Mouse (Mus musculus): ENCODE results near the gene Dcaf7. TPM values are rescaled to one million over a fixed set of nuclear protein-coding genes. Genes with fewer than 3 reads are reported as not detected.

The Dcaf7 gene
- polyA plus RNA-seq, 1 experiment = 66.7 TPM

DNA sequence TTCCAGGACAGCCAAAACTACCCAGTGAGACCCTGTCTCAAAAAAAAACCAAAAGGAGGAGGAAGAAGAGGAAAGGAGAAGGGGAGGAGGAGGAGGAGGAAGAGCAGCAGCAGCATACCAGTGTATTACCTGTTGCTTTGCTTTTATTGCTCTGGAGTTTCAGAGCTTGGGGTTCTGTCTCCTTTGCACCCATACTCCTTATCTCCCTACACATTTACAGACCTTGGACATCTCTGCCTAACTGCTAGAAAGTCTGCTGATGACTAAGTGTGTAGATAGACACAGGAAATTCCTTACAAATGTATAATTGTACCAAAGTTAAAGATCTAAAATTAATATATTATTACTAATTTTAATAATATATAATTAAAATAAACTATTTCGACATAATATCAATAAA is 8.6 kb downstream of the Dcaf7 start:
- Histone ChIP-seq H3K27ac (ENCODE audit: control insufficient read depth, insufficient read depth, low read depth, low read length) (no peak overlapping the region), H3K4me1 (ENCODE audit: control insufficient read depth, insufficient read depth, low read length) (no peaks in the 10 kb centered on the region; the same call in 1 of the 2 replicates), H3K27me3 (ENCODE audit: control insufficient read depth, insufficient read depth, low read length) (no peaks in the 10 kb centered on the region), H3K36me3 (ENCODE audit: control insufficient read depth, insufficient read depth, low read length) (peaks cover 3% of the 10 kb centered on the region), H3K4me3 (ENCODE audit: control insufficient read depth, low read depth, low read length) (no peak overlapping the region)
- TF ChIP-seq CTCF (IDR thresholded peaks at IDR 0.05; ENCODE audit: control insufficient read depth, insufficient read depth, insufficient replicate concordance, low read depth, low read length) = no peak
- TF ChIP-seq POLR2A (IDR thresholded peaks at IDR 0.05; ENCODE audit: control insufficient read depth, low read depth, low read length) = no peak

DNA sequence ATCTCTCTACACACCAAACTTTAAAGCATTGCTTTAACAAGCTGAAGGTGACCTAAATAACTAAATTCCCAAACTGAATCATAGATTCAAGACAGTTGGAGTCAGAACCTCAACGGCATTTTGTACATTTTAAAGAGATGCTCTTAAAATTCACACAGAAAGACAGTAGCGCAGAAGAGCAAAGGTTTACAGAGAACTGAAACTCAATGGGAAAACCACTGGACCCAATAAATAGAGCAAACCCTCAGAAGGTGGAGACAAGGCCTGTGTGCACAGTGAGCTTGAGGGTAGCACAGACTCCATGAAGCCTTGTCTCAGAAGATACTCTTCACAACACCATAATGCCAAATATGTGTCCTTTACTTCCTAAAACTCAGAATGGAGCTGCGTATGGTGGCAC is 9.1 kb downstream of the Dcaf7 start:
- Histone ChIP-seq H3K4me1 (ENCODE audit: control insufficient read depth, insufficient read depth, low read length) (no peaks in the 10 kb centered on the region; the same call in 1 of the 2 replicates), H3K4me3 (ENCODE audit: control insufficient read depth, low read depth, low read length) (no peak overlapping the region), H3K27me3 (ENCODE audit: control insufficient read depth, insufficient read depth, low read length) (no peaks in the 10 kb centered on the region), H3K36me3 (ENCODE audit: control insufficient read depth, insufficient read depth, low read length) (peaks cover 3% of the 10 kb centered on the region), H3K27ac (ENCODE audit: control insufficient read depth, insufficient read depth, low read depth, low read length) (no peak overlapping the region)
- TF ChIP-seq CTCF (IDR thresholded peaks at IDR 0.05; ENCODE audit: control insufficient read depth, insufficient read depth, insufficient replicate concordance, low read depth, low read length) (no peak), POLR2A (IDR thresholded peaks at IDR 0.05; ENCODE audit: control insufficient read depth, low read depth, low read length) (no peak)

DNA sequence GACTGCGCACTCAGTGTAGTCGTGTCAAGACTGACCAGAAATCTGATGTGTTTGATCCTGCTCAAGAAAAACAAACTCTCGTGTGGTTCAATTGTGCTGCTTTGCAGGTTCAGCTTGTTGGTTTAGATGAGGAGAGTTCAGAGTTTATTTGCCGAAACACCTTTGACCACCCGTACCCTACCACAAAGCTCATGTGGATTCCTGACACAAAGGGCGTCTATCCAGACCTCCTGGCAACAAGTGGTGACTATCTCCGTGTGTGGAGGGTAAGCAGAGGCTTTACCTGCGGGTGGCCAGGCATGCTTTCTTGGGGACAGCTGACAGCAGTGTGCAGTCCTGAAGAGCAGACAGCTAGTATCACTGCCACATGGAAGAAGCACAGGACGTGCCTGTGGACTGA is 9.9 kb downstream of the Dcaf7 start:
- H3K4me1 ChIP-seq (ENCODE audit: control insufficient read depth, insufficient read depth, low read length) = no peaks in the 10 kb centered on the region; the same call in 1 of the 2 replicates
- TF ChIP-seq POLR2A (IDR thresholded peaks at IDR 0.05; ENCODE audit: control insufficient read depth, low read depth, low read length) (no peak), CTCF (IDR thresholded peaks at IDR 0.05; ENCODE audit: control insufficient read depth, insufficient read depth, insufficient replicate concordance, low read depth, low read length) (no peak)
- no peak overlapping the region for H3K4me3 ChIP-seq (ENCODE audit: control insufficient read depth, low read depth, low read length)
- peaks cover 3% of the 10 kb centered on the region for H3K36me3 ChIP-seq (ENCODE audit: control insufficient read depth, insufficient read depth, low read length)
- H3K27ac ChIP-seq (ENCODE audit: control insufficient read depth, insufficient read depth, low read depth, low read length) = no peak overlapping the region
- no peaks in the 10 kb centered on the region for H3K27me3 ChIP-seq (ENCODE audit: control insufficient read depth, insufficient read depth, low read length)

DNA sequence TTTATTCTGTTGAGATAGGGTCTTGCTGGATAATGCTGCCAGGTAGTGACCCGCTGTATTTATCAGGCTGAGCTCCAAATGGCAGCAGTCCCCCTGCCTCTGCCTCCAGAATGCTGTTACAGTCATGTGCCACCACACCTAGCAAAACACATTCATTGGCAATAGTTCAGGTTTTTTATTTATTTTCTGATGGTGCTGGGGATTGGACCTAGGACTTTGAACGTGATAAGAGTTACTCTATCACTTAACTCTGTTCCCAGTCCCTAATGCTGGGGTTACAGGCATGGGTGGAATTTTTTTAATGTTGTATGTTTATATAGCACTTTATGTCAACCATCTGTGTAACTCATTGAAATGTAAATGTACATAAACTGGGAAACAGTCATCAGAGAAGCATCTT is 17.2 kb downstream of the Dcaf7 start:
- TF ChIP-seq CTCF (IDR thresholded peaks at IDR 0.05; ENCODE audit: control insufficient read depth, insufficient read depth, insufficient replicate concordance, low read depth, low read length) (no peak), POLR2A (IDR thresholded peaks at IDR 0.05; ENCODE audit: control insufficient read depth, low read depth, low read length) (no peak)
- H3K36me3 ChIP-seq (ENCODE audit: control insufficient read depth, insufficient read depth, low read length) = peaks cover 4% of the 10 kb centered on the region
- H3K4me3 ChIP-seq (ENCODE audit: control insufficient read depth, low read depth, low read length) = no peak overlapping the region

DNA sequence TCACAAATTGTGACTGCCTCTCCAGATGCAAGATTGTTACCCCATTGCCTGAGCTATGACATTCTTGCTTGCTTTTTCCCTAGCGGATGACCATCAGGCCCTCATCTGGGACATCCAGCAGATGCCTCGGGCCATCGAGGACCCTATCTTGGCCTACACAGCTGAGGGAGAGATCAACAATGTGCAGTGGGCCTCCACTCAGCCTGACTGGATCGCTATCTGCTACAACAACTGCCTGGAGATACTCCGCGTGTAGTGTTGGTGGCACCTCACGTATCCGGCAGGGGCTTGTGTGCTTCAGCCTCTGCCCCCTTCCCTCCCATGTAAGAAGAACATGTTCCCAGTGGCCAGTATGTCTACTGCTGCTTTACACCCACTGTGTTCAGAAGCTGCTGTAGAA is 17.9 kb downstream of the Dcaf7 start:
- Histone ChIP-seq H3K4me3 (ENCODE audit: control insufficient read depth, low read depth, low read length) (no peak overlapping the region), H3K4me1 (ENCODE audit: control insufficient read depth, insufficient read depth, low read length) (no peaks in the 10 kb centered on the region), H3K27me3 (ENCODE audit: control insufficient read depth, insufficient read depth, low read length) (no peaks in the 10 kb centered on the region), H3K27ac (ENCODE audit: control insufficient read depth, insufficient read depth, low read depth, low read length) (no peak overlapping the region), H3K36me3 (ENCODE audit: control insufficient read depth, insufficient read depth, low read length) (peaks cover 6% of the 10 kb centered on the region)
- TF ChIP-seq POLR2A (IDR thresholded peaks at IDR 0.05; ENCODE audit: control insufficient read depth, low read depth, low read length) (no peak), CTCF (IDR thresholded peaks at IDR 0.05; ENCODE audit: control insufficient read depth, insufficient read depth, insufficient replicate concordance, low read depth, low read length) (no peak)

More for the DNA sequence above, 17.2 kb downstream of the Dcaf7 start:
- Histone ChIP-seq H3K27ac (ENCODE audit: control insufficient read depth, insufficient read depth, low read depth, low read length) (no peak overlapping the region), H3K27me3 (ENCODE audit: control insufficient read depth, insufficient read depth, low read length) (no peaks in the 10 kb centered on the region), H3K4me1 (ENCODE audit: control insufficient read depth, insufficient read depth, low read length) (no peaks in the 10 kb centered on the region)

DNA sequence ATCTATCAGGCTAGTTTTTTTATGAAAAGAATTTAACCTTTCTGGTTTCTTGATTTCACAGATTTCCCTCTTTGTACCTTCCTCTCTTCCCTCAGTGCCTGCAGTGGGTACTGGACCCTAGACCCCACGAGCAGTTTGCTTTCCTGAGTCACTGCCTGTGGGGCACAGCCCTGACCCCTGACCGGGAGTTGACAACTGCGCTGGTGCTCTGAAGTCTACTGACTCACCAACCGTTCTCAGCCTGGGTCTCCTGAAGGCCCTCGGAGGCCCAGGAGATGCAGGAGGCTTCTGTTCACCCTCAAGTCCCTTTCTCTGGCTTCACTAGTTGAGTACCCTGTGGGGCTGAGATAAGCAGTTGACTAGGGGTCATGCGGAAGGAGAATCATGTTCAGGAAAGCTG is 18.7 kb downstream of the Dcaf7 start:
- no peak overlapping the region for H3K27ac ChIP-seq (ENCODE audit: control insufficient read depth, insufficient read depth, low read depth, low read length)
- H3K36me3 ChIP-seq (ENCODE audit: control insufficient read depth, insufficient read depth, low read length) = peaks cover 6% of the 10 kb centered on the region
- TF ChIP-seq POLR2A (IDR thresholded peaks at IDR 0.05; ENCODE audit: control insufficient read depth, low read depth, low read length) (no peak), CTCF (IDR thresholded peaks at IDR 0.05; ENCODE audit: control insufficient read depth, insufficient read depth, insufficient replicate concordance, low read depth, low read length) (no peak)
- no peaks in the 10 kb centered on the region for H3K27me3 ChIP-seq (ENCODE audit: control insufficient read depth, insufficient read depth, low read length)
- no peak overlapping the region for H3K4me3 ChIP-seq (ENCODE audit: control insufficient read depth, low read depth, low read length)
- no peaks in the 10 kb centered on the region for H3K4me1 ChIP-seq (ENCODE audit: control insufficient read depth, insufficient read depth, low read length)

DNA sequence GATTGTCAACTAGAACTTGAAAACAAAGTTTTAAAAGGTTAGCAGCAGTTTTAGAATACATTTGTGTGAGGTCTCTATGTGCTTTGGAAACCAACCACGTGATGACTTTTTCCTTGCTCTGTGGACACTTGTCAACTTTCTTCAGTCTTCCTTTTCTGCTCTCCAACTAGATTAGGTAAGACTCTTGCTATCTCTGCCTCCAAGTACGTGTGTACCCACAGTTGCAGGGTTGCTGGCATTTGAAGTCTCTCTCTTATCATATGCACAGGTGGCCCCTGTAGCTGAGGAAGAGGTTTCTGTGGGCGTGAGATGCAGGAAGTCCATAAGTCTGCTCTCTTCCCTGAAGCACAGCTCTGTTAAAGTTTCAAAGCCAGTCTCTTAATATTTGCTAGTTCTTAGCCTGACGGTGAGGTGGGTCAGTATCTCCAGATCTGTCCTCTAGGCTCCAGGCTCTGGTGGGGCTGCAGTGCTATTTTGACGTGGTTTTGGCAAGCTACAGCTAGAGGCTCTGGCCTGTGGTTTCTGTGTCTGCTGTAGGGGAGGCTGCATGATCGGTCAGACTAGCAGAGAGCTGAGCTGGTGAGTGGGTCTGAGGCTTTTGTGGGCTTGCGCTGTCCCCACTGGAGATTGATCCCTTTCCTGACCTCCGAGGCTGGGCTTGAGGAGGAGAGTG is 20.3 kb downstream of the Dcaf7 start:
- TF ChIP-seq POLR2A (IDR thresholded peaks at IDR 0.05; ENCODE audit: control insufficient read depth, low read depth, low read length) (no peak), CTCF (IDR thresholded peaks at IDR 0.05; ENCODE audit: control insufficient read depth, insufficient read depth, insufficient replicate concordance, low read depth, low read length) (no peak)
- Histone ChIP-seq H3K27me3 (ENCODE audit: control insufficient read depth, insufficient read depth, low read length) (no peaks in the 10 kb centered on the region), H3K4me3 (ENCODE audit: control insufficient read depth, low read depth, low read length) (no peak overlapping the region), H3K36me3 (ENCODE audit: control insufficient read depth, insufficient read depth, low read length) (peaks cover 6% of the 10 kb centered on the region; the same call in 1 of the 2 replicates), H3K27ac (ENCODE audit: control insufficient read depth, insufficient read depth, low read depth, low read length) (no peak overlapping the region), H3K4me1 (ENCODE audit: control insufficient read depth, insufficient read depth, low read length) (no peaks in the 10 kb centered on the region)

Measured in testis, adult 2 months (tissue).